Comparison of ENCODE assay signal across 8 mouse cellular contexts in genomic region chr10:12614465-12615199, GRCm38 (mm10).
DNase-seq lines count a peak whose midpoint lies in the region; ATAC-seq and TF ChIP-seq lines count a peak whose summit lies in the region.

No protein-coding gene starts in this region.

- dilution Hi-C loops in CH12.LX (cut with MboI; ENCODE audit: extremely low pct_ligation_motif_present, extremely low pct_unique_long_range_greater_than_20kb, low sequenced_read_pairs): no loop called here

- H3K4me2 ChIP-seq in heart, embryonic 11.5 days: peak overlapping the region; percentile 66
- peak overlapping the region; percentile 47 for H3K4me2 ChIP-seq in CH12.LX (ENCODE audit: insufficient read depth, low read depth, poor library complexity, severe bottlenecking)
- peak overlapping the region; percentile 87 for H3K4me2 ChIP-seq in hindbrain, embryonic 16.5 days (ENCODE audit: low read length)
- H3K4me2 ChIP-seq in limb, embryonic 14.5 days (replicated peaks; ENCODE audit: low read depth, low read length, severe bottlenecking): peak overlapping the region; percentile 52

- H3K4me3 ChIP-seq in heart, embryonic 11.5 days (ENCODE audit: low read depth, low read length): peak overlapping the region; percentile 27
- H3K4me3 ChIP-seq in CH12.LX (replicated peaks in 1 of 3; ENCODE audit: low read depth in 2 of 3, low read length in 2 of 3, poor library complexity in 1 of 3): no peak overlapping the region
- peak overlapping the region; percentile 57 for H3K4me3 ChIP-seq in hindbrain, embryonic 16.5 days (ENCODE audit: low read length)
- H3K4me3 ChIP-seq in limb, embryonic 14.5 days (replicated peaks; ENCODE audit: low read length): peak overlapping the region; percentile 27

- no peak overlapping the region for H3K27ac ChIP-seq in heart, embryonic 11.5 days (ENCODE audit: low read depth, low read length)
- H3K27ac ChIP-seq in CH12.LX (ENCODE audit: insufficient read depth, low read depth): no peak overlapping the region
- H3K27ac ChIP-seq in hindbrain, embryonic 16.5 days (ENCODE audit: low read depth, low read length): peak overlapping the region; percentile 76
- H3K27ac ChIP-seq in limb, embryonic 14.5 days (replicated peaks; ENCODE audit: low read depth, low read length): no peak overlapping the region

- H3K4me1 ChIP-seq in heart, embryonic 11.5 days (ENCODE audit: control insufficient read depth, insufficient read depth, low read length): 0 out of 2 replicates have a peak, but pooled peaks cover 5% of the 10 kb centered on the region
- H3K4me1 ChIP-seq in CH12.LX (ENCODE audit: control insufficient read depth in 1 of 2, insufficient read depth in 2 of 2): peaks cover 2 to 5% of the 10 kb centered on the region in 2 experiments; a peak in 1 of 4 replicates
- peaks cover 2% of the 10 kb centered on the region; the same call in 1 of the 2 replicates for H3K4me1 ChIP-seq in hindbrain, embryonic 16.5 days (ENCODE audit: control insufficient read depth, insufficient read depth, low read depth, low read length)
- H3K4me1 ChIP-seq in limb, embryonic 14.5 days (ENCODE audit: control insufficient read depth, insufficient read depth, low read length): peaks cover 2% of the 10 kb centered on the region; the same call in 1 of the 2 replicates

- WGBS in heart, embryonic 11.5 days (ENCODE audit: insufficient replicate concordance): 11% methylated on average over 22 of the region's 22 CpGs
- 3% methylated on average over 22 of the region's 22 CpGs for WGBS in hindbrain, embryonic 16.5 days
- WGBS in limb, embryonic 14.5 days: 8% methylated on average over 22 of the region's 22 CpGs

- H3K9ac ChIP-seq in heart, embryonic 11.5 days (ENCODE audit: low read depth, low read length): 0 out of 2 replicates have a peak overlapping the region, but pooled peaks have one; percentile 4
- no peak overlapping the region for H3K9ac ChIP-seq in CH12.LX (ENCODE audit: insufficient read depth, low read depth)
- peak overlapping the region; percentile 75 for H3K9ac ChIP-seq in hindbrain, embryonic 16.5 days (ENCODE audit: low read depth, low read length)
- peak overlapping the region; percentile 47; the same call in 1 of the 2 replicates for H3K9ac ChIP-seq in limb, embryonic 14.5 days (ENCODE audit: low read depth, low read length, severe bottlenecking)

- in situ Hi-C loops in CH12.LX (cut with MboI; ENCODE audit: low pct_ligation_motif_present, low pct_unique_long_range_greater_than_20kb, low sequenced_read_pairs): no loop called here

- ATAC-seq in heart, embryonic 11.5 days (replicated peaks; ENCODE audit: insufficient number of reproducible peaks, low FRiP score, low TSS enrichment): no peak
- peak; percentile 78 for ATAC-seq in hindbrain, embryonic 16.5 days
- ATAC-seq in limb, embryonic 14.5 days (ENCODE audit: low FRiP score, low read depth): no peak

- TF ChIP-seq EP300 in CH12.LX (IDR thresholded peaks at IDR 0.05; ENCODE audit: low read length): no peak

- H3K79me2 ChIP-seq in CH12.LX (replicated peaks; ENCODE audit: control insufficient read depth, extremely low read depth, insufficient read depth, poor library complexity, severe bottlenecking): no peaks in the 10 kb centered on the region

- no peak for TF ChIP-seq RAD21 in CH12.LX (IDR thresholded peaks at IDR 0.05; ENCODE audit: low read depth, low read length)

- TF ChIP-seq CTCF in CH12.LX (conservative IDR thresholded peaks at IDR 0.05 in 1 of 2, IDR thresholded peaks at IDR 0.05 in 1 of 2; ENCODE audit: low read depth in 2 of 2, low read length in 2 of 2): no peak

- TF ChIP-seq POLR2A in CH12.LX (IDR thresholded peaks at IDR 0.05; ENCODE audit: low read depth, low read length): no peak
- no peak for TF ChIP-seq POLR2A in limb, embryonic 14.5 days (IDR thresholded peaks at IDR 0.05; ENCODE audit: borderline replicate concordance, extremely low read depth, insufficient read depth, insufficient read length)

- no peaks in the 10 kb centered on the region for H3K36me3 ChIP-seq in heart, embryonic 11.5 days (ENCODE audit: control insufficient read depth, insufficient read depth, low read length)
- H3K36me3 ChIP-seq in CH12.LX (replicated peaks in 1 of 2; ENCODE audit: control insufficient read depth in 1 of 2, insufficient read depth in 1 of 2, low read length in 1 of 2): no peaks in the 10 kb centered on the region
- H3K36me3 ChIP-seq in hindbrain, embryonic 16.5 days (ENCODE audit: control insufficient read depth, insufficient read depth, low read length): no peaks in the 10 kb centered on the region
- no peaks in the 10 kb centered on the region for H3K36me3 ChIP-seq in limb, embryonic 14.5 days (ENCODE audit: control insufficient read depth, insufficient read depth, low read length)

- DNase-seq in heart, postnatal 36 days: no peak
- DNase-seq in CH12.LX (ENCODE audit: extremely low read depth): no peak
- peak; percentile 34 for DNase-seq in embryo, embryonic 11.5 days (ENCODE audit: low read depth, low spot score)
- no peak for DNase-seq in limb, embryonic 14.5 days (ENCODE audit: low spot score)
- DNase-seq in right cerebral cortex, postnatal 25 days: peak; percentile 65
- no peak for DNase-seq in kidney, adult 11 months

- no peaks in the 10 kb centered on the region for H3K27me3 ChIP-seq in heart, embryonic 11.5 days (ENCODE audit: control insufficient read depth, insufficient read depth, low read length)
- H3K27me3 ChIP-seq in CH12.LX (replicated peaks): no peaks in the 10 kb centered on the region
- H3K27me3 ChIP-seq in hindbrain, embryonic 16.5 days (replicated peaks; ENCODE audit: control insufficient read depth, insufficient read depth, low read length): no peaks in the 10 kb centered on the region
- H3K27me3 ChIP-seq in limb, embryonic 14.5 days (ENCODE audit: control insufficient read depth, insufficient read depth, low read length): no peaks in the 10 kb centered on the region

- intact Hi-C loops in heart, postnatal 36 days (cut with DNase I): loop anchor here (2.0 to 5.0 kb wide), 4 partner anchors 267 to 610 kb away; no protein-coding TSS in a partner anchor

- H3K9me3 ChIP-seq in heart, embryonic 11.5 days (replicated peaks; ENCODE audit: control insufficient read depth, low read length): no peaks in the 10 kb centered on the region
- no peaks in the 10 kb centered on the region for H3K9me3 ChIP-seq in CH12.LX (replicated peaks; ENCODE audit: low read length)
- no peaks in the 10 kb centered on the region for H3K9me3 ChIP-seq in hindbrain, embryonic 16.5 days (ENCODE audit: control insufficient read depth, low read length)
- H3K9me3 ChIP-seq in limb, embryonic 14.5 days (ENCODE audit: control insufficient read depth, low read length): no peaks in the 10 kb centered on the region

TF ChIP-seq in CH12.LX, 34 proteins besides CTCF, POLR2A, EP300 and RAD21:
- TF ChIP-seq BHLHE40 (IDR thresholded peaks at IDR 0.05; ENCODE audit: low read depth, low read length): no peak
- TF ChIP-seq ZNF384 (IDR thresholded peaks at IDR 0.05; ENCODE audit: low read depth, low read length): no peak
- TF ChIP-seq MYC (IDR thresholded peaks at IDR 0.05; ENCODE audit: low read depth, low read length): no peak
- no peak for TF ChIP-seq PAX5 (IDR thresholded peaks at IDR 0.05; ENCODE audit: low read length)
- no peak for TF ChIP-seq JUND (conservative IDR thresholded peaks at IDR 0.05; ENCODE audit: low read depth, low read length)
- TF ChIP-seq RCOR1 (conservative IDR thresholded peaks at IDR 0.05; ENCODE audit: low read depth, low read length): no peak
- no peak for TF ChIP-seq MAX (IDR thresholded peaks at IDR 0.05; ENCODE audit: low read length)
- TF ChIP-seq USF1 (IDR thresholded peaks at IDR 0.05; ENCODE audit: low read depth, low read length): no peak
- no peak for TF ChIP-seq E2F4 (IDR thresholded peaks at IDR 0.05; ENCODE audit: insufficient replicate concordance, low read depth, low read length)
- TF ChIP-seq MXI1 (IDR thresholded peaks at IDR 0.05; ENCODE audit: low read depth, low read length): no peak
- TF ChIP-seq SIN3A (IDR thresholded peaks at IDR 0.05; ENCODE audit: low read length): no peak
- TF ChIP-seq MEF2A (IDR thresholded peaks at IDR 0.05; ENCODE audit: borderline replicate concordance, low read depth, low read length): no peak
- TF ChIP-seq KAT2A (IDR thresholded peaks at IDR 0.05; ENCODE audit: insufficient replicate concordance, low read length): no peak
- TF ChIP-seq GABPA (IDR thresholded peaks at IDR 0.05; ENCODE audit: insufficient replicate concordance, low read depth, low read length): no peak
- TF ChIP-seq MAZ (IDR thresholded peaks at IDR 0.05; ENCODE audit: low read depth, low read length): no peak

Comparison
In these comparisons a context has a peak if more than half of its experiments do, and no peak if none do; other contexts are left out.
1. H3K4me3 ChIP-seq: peak in heart, embryonic 11.5 days (single experiment), hindbrain, embryonic 16.5 days (single experiment) and limb, embryonic 14.5 days (single experiment); none in CH12.LX (0 of 3).
2. DNase-seq: peak in embryo, embryonic 11.5 days (single experiment) and right cerebral cortex, postnatal 25 days (single experiment); none in heart, postnatal 36 days (0 of 2), CH12.LX (single experiment), limb, embryonic 14.5 days (single experiment) and kidney, adult 11 months (single experiment).
3. Peak in every context shown above with its lines, with median percentiles within 50 percentile points of each other: H3K4me2 ChIP-seq.